Mouse (Mus musculus) CH12.LX (cell line): ENCODE measurements around the gene Myo15.

Source experiments
- CHD1 ChIP-seq: IDR thresholded peaks from 2 replicates; pipeline ENCODE4 v1.6.1; 2012; ENCODE audit warnings: low read depth, low read length, improper control_type of control experiment, inconsistent platforms
- CTCF ChIP-seq, 2 experiments: IDR thresholded peaks in 1 of 2; conservative IDR thresholded peaks in 1 of 2; 2 replicates each; pipeline ENCODE4 v1.5.1; 2011 to 2012; ENCODE audit warnings: low read depth in 2 of 2, low read length in 2 of 2, improper control_type of control experiment in 1 of 2, inconsistent platforms in 1 of 2, mild to moderate bottlenecking in 1 of 2, moderate library complexity in 1 of 2
- MAX ChIP-seq: IDR thresholded peaks from 2 replicates; pipeline ENCODE4 v1.6.1; 2011; ENCODE audit warnings: low read length, improper control_type of control experiment
- POLR2A ChIP-seq: IDR thresholded peaks from 2 replicates; pipeline ENCODE4 v1.6.1; 2011; ENCODE audit warnings: low read depth, mild to moderate bottlenecking, improper control_type of control experiment, low read length
- TCF12 ChIP-seq: IDR thresholded peaks from 2 replicates; pipeline ENCODE4 v1.6.1; 2014; ENCODE audit warnings: low read depth, mild to moderate bottlenecking, inconsistent platforms, low read length, improper control_type of control experiment

DNA sequence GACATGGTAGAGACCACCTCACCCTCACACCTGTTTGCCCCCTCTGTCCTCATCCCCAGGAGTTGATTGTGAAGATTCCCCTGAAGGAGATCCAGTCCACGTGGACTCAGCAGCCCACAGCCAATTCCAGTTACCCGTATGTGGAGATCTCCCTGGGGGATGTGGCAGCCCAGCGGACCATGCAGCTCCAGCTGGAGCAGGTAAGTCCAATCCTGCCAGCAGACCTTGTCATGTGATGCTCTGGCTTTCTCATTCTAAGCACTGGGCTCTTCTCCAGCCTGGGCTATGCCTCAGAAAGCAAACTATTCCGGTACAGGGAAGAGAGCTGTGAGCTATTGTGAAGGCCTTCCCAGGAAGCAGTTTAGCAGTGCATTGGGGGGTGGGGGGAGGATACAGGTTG, 57.3 kb downstream of the Myo15 start:
- no peak for TF ChIP-seq TCF12
- no peak for TF ChIP-seq CHD1
- TF ChIP-seq POLR2A = no peak
- no peak for TF ChIP-seq CTCF (conservative IDR thresholded peaks at IDR 0.05 in 1 of 2, IDR thresholded peaks at IDR 0.05 in 1 of 2; ENCODE audit: low read depth in 2 of 2, low read length in 2 of 2)
- TF ChIP-seq MAX = no peak
